Mouse (Mus musculus) monocyte, adult 2 months (primary cell): ENCODE measurements around the gene Pex14.
A peak's percentile ranks its signal among the peaks of the same experiment; 100 is the strongest.
"Not testable (repeated sequence)": the region's sequence is repeated elsewhere in the genome, so short reads cannot be mapped to it uniquely, and the experiment has no call there.

Experiments used
- DNase-seq, 2 experiments: peaks; one replicate each; pipeline ENCODE4 v3.0.0; 2022; ENCODE audit warnings: low spot score in 2 of 2, low read depth in 1 of 2

The Pex14 gene

GRCm38 (mm10) chr4:149099369-149100017 lies at the start of gene Pex14:
Gene Pex14 (minus strand): TSS chr4:149099876.
- DNase-seq, result peak; percentile 42 to 66

DNA sequence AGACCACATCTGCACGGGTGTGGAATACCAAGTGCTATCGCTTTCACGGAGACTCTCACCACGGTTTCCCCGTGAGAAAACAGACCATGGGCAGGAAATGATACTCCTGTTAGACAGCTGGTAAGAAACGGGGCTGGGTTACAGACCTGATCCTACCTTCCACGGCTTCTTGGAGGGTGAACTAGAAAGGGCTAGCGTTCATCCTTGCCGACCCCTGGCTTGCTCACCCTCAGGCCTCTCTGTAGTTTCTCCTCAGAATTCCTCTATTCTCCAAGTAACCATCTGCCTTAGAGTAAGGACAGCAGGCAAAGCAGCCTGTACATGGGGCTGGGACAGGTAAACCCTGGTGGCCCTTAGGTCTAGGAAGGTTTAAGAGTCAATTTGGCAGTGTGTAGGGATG lies 49.5 kb upstream of the Pex14 start:
- DNase-seq, result no peak

DNA sequence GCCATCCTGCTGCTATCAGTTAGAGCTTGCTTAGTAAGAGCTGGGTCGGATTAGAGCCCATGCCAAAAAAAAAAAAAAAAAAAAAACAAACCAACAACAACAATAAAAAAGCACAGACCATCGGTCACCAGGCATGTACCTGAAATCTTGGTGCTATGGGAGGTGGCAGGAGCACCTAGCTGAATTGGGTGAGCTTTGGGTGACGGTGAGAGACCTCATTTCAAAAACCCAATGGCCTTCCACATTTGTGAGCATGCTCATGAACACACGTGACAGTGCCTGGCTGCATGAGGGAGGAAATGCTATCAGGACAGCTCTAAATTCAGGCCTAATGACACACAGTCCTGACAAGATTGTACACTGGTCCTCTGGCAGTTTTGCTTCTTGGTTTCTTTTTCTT lies 48.4 kb upstream of the Pex14 start:
- no peak for DNase-seq

DNA sequence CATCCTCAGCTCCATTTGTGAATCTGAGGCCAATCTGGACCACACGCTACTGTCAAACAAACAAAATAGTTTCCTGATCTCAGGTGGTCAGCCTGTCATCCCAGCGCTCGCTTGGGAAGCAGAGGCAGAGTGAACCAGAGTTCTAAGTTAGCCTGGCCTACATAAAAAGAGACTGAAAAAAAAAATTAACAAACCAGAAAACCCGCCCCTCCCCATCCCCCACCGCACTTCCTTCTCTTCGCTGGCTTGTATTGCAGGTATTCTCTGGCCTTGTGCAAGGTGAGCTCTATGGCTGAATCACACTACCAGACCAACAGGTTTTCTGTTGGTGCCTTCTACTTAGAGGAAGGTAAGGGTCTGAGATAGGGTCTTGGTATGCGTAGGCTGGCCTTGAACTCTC lies 47.9 kb upstream of the Pex14 start:
- DNase-seq, result no peak

DNA sequence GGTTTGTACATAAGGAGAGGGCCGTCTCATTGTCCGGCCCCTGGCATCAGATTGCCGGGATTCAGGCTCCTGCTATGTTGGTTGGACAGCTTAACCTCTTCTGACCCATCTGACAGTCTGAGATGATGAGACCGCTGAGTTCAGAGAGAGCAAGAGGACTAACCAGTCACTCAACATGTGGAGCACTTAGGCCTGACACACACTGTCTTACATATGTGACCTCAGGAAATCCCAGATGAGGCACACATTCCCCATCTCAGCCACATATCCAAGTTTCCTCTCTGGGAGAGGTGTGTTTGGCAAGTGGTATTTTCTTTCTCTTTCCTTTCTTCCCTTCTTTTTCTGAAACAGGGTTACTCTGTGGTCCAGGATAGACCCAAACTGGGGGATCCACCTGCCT lies 45.5 kb upstream of the Pex14 start:
- DNase-seq, result no peak

- peak; percentile 49 to 75 for DNase-seq
These were observed 44.8 kb upstream of the Pex14 start for GRCm38 (mm10) chr4:149144459-149144858.

- no peak for DNase-seq
These were observed 43.9 kb upstream of the Pex14 start for GRCm38 (mm10) chr4:149143594-149143993.

- DNase-seq, result no peak
These were observed 38.8 kb upstream of the Pex14 start for GRCm38 (mm10) chr4:149138515-149138914.

- DNase-seq, result peak; percentile 43 to 81
These were observed 37.5 kb upstream of the Pex14 start, which contains the start of gene Cenps for GRCm38 (mm10) chr4:149136982-149137770. Gene Cenps (minus strand): TSS chr4:149137629.

DNA sequence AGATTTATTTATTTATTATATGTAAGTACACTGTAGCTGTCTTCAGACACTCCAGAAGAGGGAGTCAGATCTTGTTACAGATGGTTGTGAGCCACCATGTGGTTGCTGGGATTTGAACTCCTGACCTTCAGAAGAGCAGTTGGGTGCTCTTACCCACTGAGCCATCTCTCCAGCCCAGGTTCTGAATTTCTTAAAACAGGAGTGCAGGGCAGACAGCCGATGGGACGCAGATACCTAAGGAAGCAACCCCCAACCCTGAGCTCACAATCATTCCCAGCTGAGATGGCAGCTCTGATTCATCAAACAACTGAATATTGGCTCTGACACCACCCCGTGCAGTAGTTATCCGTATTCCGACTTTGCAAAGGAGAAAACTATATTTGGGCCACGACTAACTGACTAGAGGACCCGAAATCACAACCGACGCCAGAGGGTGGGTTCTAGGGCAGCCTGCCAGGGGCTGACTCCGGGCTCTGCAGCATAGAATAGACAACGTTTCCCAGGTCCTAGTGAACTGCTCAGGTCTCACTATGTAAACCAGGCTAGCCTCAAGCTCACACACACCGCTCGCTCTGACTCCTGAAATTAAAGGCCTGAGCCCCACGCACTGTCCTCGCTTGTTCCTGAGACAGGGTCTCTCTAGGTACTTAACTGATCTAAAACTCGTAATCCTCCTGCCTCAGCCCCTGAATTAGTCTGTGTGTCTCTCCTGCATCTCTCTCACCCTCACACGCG lies 36.6 kb upstream of the Pex14 start:
- DNase-seq, result no peak

- DNase-seq, result no peak
These were observed 33.7 kb upstream of the Pex14 start for GRCm38 (mm10) chr4:149133395-149133794.

GRCm38 (mm10) chr4:149131789-149132565 lies 32.3 kb upstream of the Pex14 start:
- DNase-seq, result no peak

- DNase-seq, result no peak
These were observed 31.5 kb upstream of the Pex14 start for GRCm38 (mm10) chr4:149131021-149131752.

- DNase-seq, result no peak
These were observed 28.8 kb upstream of the Pex14 start for GRCm38 (mm10) chr4:149128467-149128866.

DNA sequence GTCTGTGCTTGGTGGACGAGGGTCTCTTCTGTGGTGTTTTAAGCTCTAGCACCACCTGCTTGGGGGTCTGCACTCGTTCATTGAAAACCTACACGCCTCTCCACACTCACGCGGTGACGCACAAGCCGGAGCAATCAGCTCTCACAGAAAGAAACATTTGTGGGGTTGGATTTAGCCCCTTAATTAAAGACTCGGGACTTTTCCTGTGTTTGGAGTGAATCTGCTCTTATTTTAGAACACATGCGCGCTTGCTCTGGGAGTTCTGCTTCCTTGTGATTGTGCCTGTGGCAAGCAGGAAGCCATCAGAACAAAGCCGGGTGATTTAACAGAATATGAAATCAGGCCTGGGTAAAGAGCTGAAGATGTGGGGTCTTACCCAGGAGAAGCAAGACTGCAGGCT lies 27.0 kb upstream of the Pex14 start, which contains the start of gene Cort:
Gene Cort (minus strand): TSS at position 101 of the 400 bp plus-strand sequence.
- DNase-seq, result no peak

DNA sequence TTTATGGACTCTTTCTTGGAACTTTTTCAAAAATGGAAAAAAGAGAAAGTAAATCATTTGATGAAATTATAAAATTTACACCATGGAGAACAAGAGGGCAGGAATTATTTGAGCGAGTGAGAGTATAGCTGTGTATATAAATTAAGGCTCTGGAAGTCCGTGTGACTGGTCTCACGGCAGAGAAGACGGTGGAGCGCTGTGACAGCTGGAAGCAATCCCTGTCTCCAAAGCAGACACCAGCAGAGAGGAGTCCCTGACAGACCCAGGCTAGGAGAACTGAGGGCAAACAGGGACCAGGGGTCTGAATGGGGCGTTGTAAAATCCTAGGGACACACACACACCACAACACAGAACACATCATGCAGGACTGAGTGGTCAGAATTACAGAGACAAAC lies 26.4 kb upstream of the Pex14 start:
- no peak for DNase-seq

GRCm38 (mm10) chr4:149125341-149126114 lies 25.9 kb upstream of the Pex14 start:
- no peak for DNase-seq

GRCm38 (mm10) chr4:149123432-149123831 lies 23.8 kb upstream of the Pex14 start:
- no peak for DNase-seq

DNA sequence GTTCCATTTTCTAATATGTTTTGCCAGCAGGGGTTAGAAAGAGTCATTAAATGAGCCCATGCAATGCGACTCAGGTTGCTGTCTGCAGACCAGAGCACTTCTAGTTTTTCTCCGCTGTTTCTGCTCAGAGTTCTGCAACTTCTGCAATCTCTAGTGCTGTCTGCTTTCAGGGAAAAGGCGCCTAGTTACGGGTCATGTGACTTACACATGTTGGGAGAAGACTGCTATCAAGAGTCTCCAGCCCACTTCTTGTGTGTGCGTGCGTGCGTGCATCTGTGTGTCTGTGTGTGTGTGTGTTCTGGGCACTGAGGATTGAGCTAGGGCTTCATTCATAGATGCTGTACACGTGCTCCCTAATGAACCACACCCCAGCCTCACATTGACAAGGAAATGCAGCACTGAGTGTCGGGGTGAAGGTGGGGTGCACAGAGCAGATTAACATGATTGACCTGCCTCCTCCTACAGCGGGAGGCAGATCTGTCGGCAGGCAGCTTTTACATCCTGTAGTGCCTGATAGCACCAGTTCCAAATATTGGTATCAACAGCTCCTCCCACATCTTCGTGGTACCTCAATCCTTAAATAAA lies 20.4 kb upstream of the Pex14 start:
- not testable (repeated sequence) for DNase-seq
